Mouse (Mus musculus) frontal cortex, postnatal 25 days (tissue): ENCODE data around the gene Olfr1180.
"Not testable (repeated sequence)": the region's sequence is repeated elsewhere in the genome, so short reads cannot be mapped to it uniquely, and the experiment has no call there.

Experiments used
- DNase-seq, 2 experiments: peaks; one replicate each; pipeline ENCODE4 v3.0.0; 2022; ENCODE audit warnings: low spot score in 2 of 2

Olfr1180 gene

GRCm38 (mm10) chr2:88419051-88419450 is at the start of gene Olfr1180:
TSS of gene Olfr1180 (minus strand) at chr2:88419151.
- DNase-seq: no peak

- not testable (repeated sequence) for DNase-seq
These were observed 35.6 kb upstream of the Olfr1180 start, which contains the start of gene Olfr1183 for GRCm38 (mm10) chr2:88454567-88454966. TSS of gene Olfr1183 (plus strand) at chr2:88454867.

GRCm38 (mm10) chr2:88449031-88449430 is 30.1 kb upstream of the Olfr1180 start, which contains the start of gene Gm13757:
TSS of gene Gm13757 (minus strand) at chr2:88449131.
- no peak for DNase-seq

GRCm38 (mm10) chr2:88426071-88426470 is 7.1 kb upstream of the Olfr1180 start, which contains the start of gene Olfr1181:
TSS of gene Olfr1181 (minus strand) at chr2:88426171.
- no peak for DNase-seq

GRCm38 (mm10) chr2:88406353-88406752 is 12.6 kb downstream of the Olfr1180 start, which contains the start of gene Olfr1179:
TSS of gene Olfr1179 (minus strand) at chr2:88406453.
- DNase-seq: no peak

GRCm38 (mm10) chr2:88386762-88387161 is 32.2 kb downstream of the Olfr1180 start, which contains the start of gene Olfr1178:
TSS of gene Olfr1178 (plus strand) at chr2:88387062.
- no peak for DNase-seq
